Mouse (Mus musculus) kidney, postnatal 14 days (tissue): ENCODE measurements around the gene Sema3d.

Source experiments
- DNase-seq: peaks from one replicate; pipeline ENCODE4 v3.0.0; 2022; ENCODE audit warnings: mixed read lengths

The Sema3d gene

GRCm38 (mm10) chr5:12499791-12500504 is 116.8 kb downstream of the Sema3d start:
- DNase-seq = no peak

GRCm38 (mm10) chr5:12512471-12512870 is 129.3 kb downstream of the Sema3d start:
- DNase-seq = no peak

GRCm38 (mm10) chr5:12515283-12515682 is 132.1 kb downstream of the Sema3d start:
- no peak for DNase-seq

- no peak for DNase-seq
Measured at GRCm38 (mm10) chr5:12525235-12525767, 142.1 kb downstream of the Sema3d start.

GRCm38 (mm10) chr5:12528596-12528995 is 145.4 kb downstream of the Sema3d start:
- no peak for DNase-seq

- peak; percentile 3 for DNase-seq
Measured at GRCm38 (mm10) chr5:12529771-12530170, 146.6 kb downstream of the Sema3d start.

GRCm38 (mm10) chr5:12541268-12541667 is 158.1 kb downstream of the Sema3d start:
- peak; percentile 42 for DNase-seq

- no peak for DNase-seq
Measured at GRCm38 (mm10) chr5:12549046-12549669, 166.0 kb downstream of the Sema3d start.

GRCm38 (mm10) chr5:12555401-12555800 is 172.2 kb downstream of the Sema3d start:
- DNase-seq = no peak

GRCm38 (mm10) chr5:12557889-12558288 is 174.7 kb downstream of the Sema3d start:
- DNase-seq = peak; percentile 25

GRCm38 (mm10) chr5:12561740-12562139 is 178.6 kb downstream of the Sema3d start:
- DNase-seq = no peak

GRCm38 (mm10) chr5:12562204-12562603 is 179.0 kb downstream of the Sema3d start:
- DNase-seq = peak; percentile 67

- DNase-seq = no peak
Measured at GRCm38 (mm10) chr5:12563132-12563531, 179.9 kb downstream of the Sema3d start.

- no peak for DNase-seq
Measured at GRCm38 (mm10) chr5:12564602-12565220, 181.5 kb downstream of the Sema3d start.

- no peak for DNase-seq
Measured at GRCm38 (mm10) chr5:12566568-12566967, 183.4 kb downstream of the Sema3d start.

GRCm38 (mm10) chr5:12574551-12574950 is 191.4 kb downstream of the Sema3d start:
- no peak for DNase-seq

- no peak for DNase-seq
Measured at GRCm38 (mm10) chr5:12575262-12575661, 192.1 kb downstream of the Sema3d start.

GRCm38 (mm10) chr5:12579752-12580151 is 196.6 kb downstream of the Sema3d start:
- DNase-seq = no peak

GRCm38 (mm10) chr5:12582540-12582939 is 199.4 kb downstream of the Sema3d start:
- no peak for DNase-seq

- DNase-seq = peak; percentile 23
Measured at GRCm38 (mm10) chr5:12583293-12583834, 200.2 kb downstream of the Sema3d start.

GRCm38 (mm10) chr5:12584886-12585285 is 201.7 kb downstream of the Sema3d start:
- DNase-seq = no peak

- no peak for DNase-seq
Measured at GRCm38 (mm10) chr5:12634227-12634980, 251.2 kb downstream of the Sema3d start.
